Mouse (Mus musculus) common myeloid progenitor, adult 5-6 weeks (primary cell): Measurements from ENCODE around the gene Cd247. TPM values are rescaled to one million over a fixed set of nuclear protein-coding genes. Genes with fewer than 3 reads are reported as not detected.
A peak's percentile ranks its signal among the peaks of the same experiment; 100 is the strongest.

Experiments used
- ATAC-seq: replicated peaks from 2 replicates; pipeline ENCODE4 v1.8.0; 2016; ENCODE audit warnings: low read depth, mild to moderate bottlenecking, moderate TSS enrichment, inconsistent platforms; ENCODE audit not compliant: poor library complexity, severe bottlenecking
- total RNA-seq: library from RNA; stranded (forward); fragments of 200-1000, 187-1606 nt; gene quantifications from 2 replicates; pipeline ENCODE4 v1.2.3, GENCODE M21; 2017

Gene Cd247
- total RNA-seq, 1 experiment from 2014 or later = 1.2 TPM

GRCm38 (mm10) chr1:165849458-165850445 lies 61.3 kb downstream of the Cd247 start:
- ATAC-seq = no peak

GRCm38 (mm10) chr1:165852131-165852530 lies 63.6 kb downstream of the Cd247 start:
- ATAC-seq = no peak

GRCm38 (mm10) chr1:165853131-165853721 lies 64.7 kb downstream of the Cd247 start:
- no peak for ATAC-seq

GRCm38 (mm10) chr1:165853729-165854420 lies 65.4 kb downstream of the Cd247 start:
- peak; percentile 51 for ATAC-seq

- peak; percentile 35 for ATAC-seq
Measured at GRCm38 (mm10) chr1:165855759-165856545, 67.5 kb downstream of the Cd247 start.

- ATAC-seq = no peak
Measured at GRCm38 (mm10) chr1:165857279-165857678, 68.8 kb downstream of the Cd247 start.

GRCm38 (mm10) chr1:165858356-165858755 lies 69.9 kb downstream of the Cd247 start:
- peak; percentile 55 for ATAC-seq

- ATAC-seq = no peak
Measured at GRCm38 (mm10) chr1:165860373-165861234, 72.1 kb downstream of the Cd247 start.

GRCm38 (mm10) chr1:165861235-165861609 lies 72.7 kb downstream of the Cd247 start:
- ATAC-seq = no peak

GRCm38 (mm10) chr1:165862059-165862458 lies 73.6 kb downstream of the Cd247 start:
- ATAC-seq = no peak

- peak; percentile 67 for ATAC-seq
Measured at GRCm38 (mm10) chr1:165864864-165865795, 76.6 kb downstream of the Cd247 start.

- no peak for ATAC-seq
Measured at GRCm38 (mm10) chr1:165866630-165867280, 78.3 kb downstream of the Cd247 start.

GRCm38 (mm10) chr1:165868659-165869058 lies 80.2 kb downstream of the Cd247 start:
- ATAC-seq = no peak

GRCm38 (mm10) chr1:165874645-165875044 lies 86.2 kb downstream of the Cd247 start:
- no peak for ATAC-seq

- ATAC-seq = 0 out of 2 replicates have a peak, but pooled peaks have one; percentile 25
Measured at GRCm38 (mm10) chr1:165875520-165876284, 87.2 kb downstream of the Cd247 start.

GRCm38 (mm10) chr1:165878751-165879150 lies 90.3 kb downstream of the Cd247 start:
- ATAC-seq = 0 out of 2 replicates have a peak, but pooled peaks have one; percentile 25
